Mouse (Mus musculus) ES-Bruce4 (cell line): ENCODE data around the gene Gm5089. TPM values are rescaled to one million over a fixed set of nuclear protein-coding genes. Genes with fewer than 3 reads are reported as not detected.

Source experiments
- H3K27ac ChIP-seq: 2 replicates; pipeline ENCODE4 v1.5.1; 2012; ENCODE audit warnings: low read length, inconsistent platforms; ENCODE audit not compliant: insufficient read depth
- H3K27me3 ChIP-seq: 2 replicates; pipeline ENCODE4 v1.6.1; 2012; ENCODE audit warnings: mild to moderate bottlenecking, low read length, inconsistent platforms; ENCODE audit not compliant: control insufficient read depth, poor library complexity, insufficient read depth, severe bottlenecking
- H3K36me3 ChIP-seq: 2 replicates; pipeline ENCODE4 v1.6.1; 2012; ENCODE audit warnings: inconsistent platforms, mild to moderate bottlenecking, low read length, moderate library complexity; ENCODE audit not compliant: control insufficient read depth, poor library complexity, insufficient read depth, severe bottlenecking
- H3K4me1 ChIP-seq: one replicate; pipeline ENCODE4 v1.8.1; 2011; ENCODE audit warnings: low read length; ENCODE audit not compliant: control insufficient read depth, insufficient read depth
- H3K4me3 ChIP-seq: 2 replicates; pipeline ENCODE4 v1.5.1; 2011; ENCODE audit warnings: low read depth, mild to moderate bottlenecking, low read length
- H3K9ac ChIP-seq: 2 replicates; pipeline ENCODE4 v1.6.1; 2012; ENCODE audit warnings: low read depth, mild to moderate bottlenecking, inconsistent platforms; ENCODE audit not compliant: poor library complexity, severe bottlenecking
- H3K9me3 ChIP-seq: replicated peaks from 2 replicates; pipeline ENCODE4 v1.6.1; 2012; ENCODE audit warnings: mild to moderate bottlenecking, low read length, inconsistent platforms; ENCODE audit not compliant: control insufficient read depth, poor library complexity, insufficient read depth, severe bottlenecking
- CTCF ChIP-seq: IDR thresholded peaks from one replicate; pipeline ENCODE4 v1.8.1; 2011; ENCODE audit warnings: low read depth, low read length
- EP300 ChIP-seq: IDR thresholded peaks from 2 replicates; pipeline ENCODE4 v1.6.1; 2011; ENCODE audit warnings: low read depth, low read length; ENCODE audit not compliant: insufficient read depth
- POLR2A ChIP-seq: IDR thresholded peaks from one replicate; pipeline ENCODE4 v1.8.1; 2011; ENCODE audit warnings: low read length; ENCODE audit not compliant: insufficient read depth
- polyA plus RNA-seq: library from polyadenylated mRNA; stranded (reverse); fragments of >200 nt; gene quantifications from 2 replicates; pipeline ENCODE4 v1.2.4, GENCODE M21; 2011; ENCODE audit warnings: low read depth; ENCODE audit not compliant: missing spikeins, insufficient read depth, insufficient read length

Gm5089 gene
- polyA plus RNA-seq, 1 experiment: 0.40 TPM

DNA sequence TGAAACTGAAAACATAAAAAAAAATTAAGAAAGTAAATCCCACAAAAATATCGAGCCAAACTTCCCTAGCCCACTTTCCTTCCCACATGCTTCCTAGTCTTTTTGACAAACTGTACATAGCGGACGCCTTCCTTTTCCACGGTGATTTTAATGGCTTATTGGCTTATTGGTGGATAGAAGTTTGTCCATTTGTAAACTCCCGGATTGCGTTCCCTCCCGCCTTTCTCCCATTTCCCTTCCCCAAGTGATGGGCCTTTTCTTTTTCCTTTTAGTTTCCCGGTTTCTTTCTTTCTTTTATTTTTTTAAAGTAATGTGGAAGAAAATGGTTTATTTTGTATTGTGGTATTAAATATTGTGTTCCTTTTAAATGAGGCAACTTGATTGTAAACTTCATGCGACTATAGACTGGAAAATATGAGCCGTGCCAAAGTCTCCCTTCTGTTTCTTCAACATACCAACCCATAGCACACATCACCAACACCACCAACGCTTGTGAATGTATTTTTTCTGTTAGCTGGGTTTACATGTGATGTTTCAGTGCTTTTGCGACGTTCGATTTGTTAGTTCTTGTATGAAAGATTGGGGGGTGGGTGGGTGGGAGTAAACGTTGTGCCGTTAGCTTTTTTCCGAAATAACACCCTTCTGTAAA lies 28.7 kb upstream of the Gm5089 start:
- Histone ChIP-seq H3K9me3 (no peaks in the 10 kb centered on the region), H3K27ac (no peak overlapping the region), H3K4me3 (no peak overlapping the region), H3K4me1 (no peaks in the 10 kb centered on the region), H3K9ac (no peak overlapping the region), H3K36me3 (no peaks in the 10 kb centered on the region), H3K27me3 (peaks cover 50% of the 10 kb centered on the region)
- no peak for TF ChIP-seq EP300
- TF ChIP-seq CTCF: no peak
- TF ChIP-seq POLR2A: no peak

- no peak for TF ChIP-seq POLR2A
- TF ChIP-seq EP300: no peak
- TF ChIP-seq CTCF: no peak
- Histone ChIP-seq H3K27ac (no peak overlapping the region), H3K9me3 (no peaks in the 10 kb centered on the region), H3K27me3 (peaks cover 44% of the 10 kb centered on the region), H3K4me1 (no peaks in the 10 kb centered on the region), H3K4me3 (peak overlapping the region; percentile 33), H3K36me3 (no peaks in the 10 kb centered on the region), H3K9ac (peak overlapping the region; percentile 1; the same call in 1 of the 2 replicates)
Observed at GRCm38 (mm10) chr14:122478574-122479011, 27.7 kb upstream of the Gm5089 start.

DNA sequence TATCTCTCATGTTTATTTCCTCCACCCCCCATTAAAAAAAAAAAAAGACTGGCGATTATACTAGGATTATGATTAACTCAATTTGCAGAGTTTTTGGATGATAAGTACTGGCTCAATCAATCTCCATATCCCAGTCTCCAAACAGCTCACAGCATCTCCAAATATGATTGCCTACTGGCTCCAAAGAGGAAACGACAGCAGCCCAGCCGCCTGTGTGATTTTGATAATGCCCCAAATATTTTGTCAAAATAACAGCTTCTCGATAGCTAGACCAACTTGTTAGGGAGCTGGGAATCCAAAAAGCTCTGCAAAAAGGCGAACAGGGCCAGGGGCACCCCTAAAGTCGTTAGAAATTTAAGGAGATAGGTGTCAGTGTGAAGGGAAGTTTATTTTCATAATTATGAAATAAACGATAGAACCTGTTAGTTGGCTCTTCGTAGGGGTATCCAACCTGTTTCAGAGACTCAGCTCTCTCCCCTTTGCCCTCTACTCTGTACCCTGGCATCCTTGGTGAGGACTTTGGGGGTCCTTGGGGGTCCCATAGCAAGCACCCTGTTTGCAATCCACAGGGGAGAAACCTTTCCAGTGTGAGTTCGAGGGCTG lies 27.2 kb upstream of the Gm5089 start:
- Histone ChIP-seq H3K36me3 (no peaks in the 10 kb centered on the region), H3K9me3 (no peaks in the 10 kb centered on the region), H3K27me3 (peaks cover 40% of the 10 kb centered on the region), H3K27ac (no peak overlapping the region), H3K4me1 (no peaks in the 10 kb centered on the region), H3K4me3 (peak overlapping the region; percentile 33), H3K9ac (no peak overlapping the region)
- no peak for TF ChIP-seq POLR2A
- no peak for TF ChIP-seq EP300
- no peak for TF ChIP-seq CTCF

DNA sequence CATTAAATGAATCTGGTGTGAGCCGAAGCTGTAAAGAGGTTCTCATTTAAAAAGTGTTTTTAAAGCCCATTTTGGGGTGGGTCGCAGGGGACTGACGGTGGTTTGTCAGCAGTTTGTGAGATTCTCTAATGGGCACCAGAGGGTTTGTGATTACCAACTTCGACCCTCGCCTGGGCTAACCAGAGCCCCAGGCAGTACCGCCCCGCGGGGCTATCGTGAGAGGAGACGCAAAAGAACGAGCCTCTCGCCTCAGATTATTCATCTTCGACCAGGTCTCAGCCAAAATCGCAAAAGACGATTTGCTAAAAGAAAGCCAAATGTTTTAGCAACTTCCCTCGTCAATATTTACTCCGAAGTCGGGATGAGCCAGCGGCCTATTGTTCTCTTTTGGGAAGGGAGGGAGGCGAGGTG lies 26.4 kb upstream of the Gm5089 start:
- no peak for TF ChIP-seq EP300
- no peak for TF ChIP-seq CTCF
- TF ChIP-seq POLR2A: no peak
- Histone ChIP-seq H3K9ac (no peak overlapping the region), H3K4me1 (no peaks in the 10 kb centered on the region), H3K9me3 (no peaks in the 10 kb centered on the region), H3K27ac (no peak overlapping the region), H3K27me3 (peaks cover 37% of the 10 kb centered on the region), H3K4me3 (peak overlapping the region; percentile 49), H3K36me3 (no peaks in the 10 kb centered on the region)

- Histone ChIP-seq H3K27ac (no peak overlapping the region), H3K4me1 (no peaks in the 10 kb centered on the region), H3K36me3 (no peaks in the 10 kb centered on the region), H3K27me3 (peaks cover 34% of the 10 kb centered on the region), H3K9ac (no peak overlapping the region; the same call in 1 of the 2 replicates), H3K9me3 (no peaks in the 10 kb centered on the region), H3K4me3 (peak overlapping the region; percentile 67)
- no peak for TF ChIP-seq EP300
Observed at GRCm38 (mm10) chr14:122476822-122477215, 25.9 kb upstream of the Gm5089 start.
